Mouse (Mus musculus) brain, adult 2 months (tissue): ENCODE results near the gene Top2a.
"Not testable (repeated sequence)": the region's sequence is repeated elsewhere in the genome, so short reads cannot be mapped to it uniquely, and the experiment has no call there.

ENCODE experiments used
- DNase-seq: peaks from one replicate; pipeline ENCODE4 v3.0.0; 2011; ENCODE audit warnings: low read depth, low spot score

Gene Top2a

GRCm38 (mm10) chr11:99041051-99041729 lies 17.2 kb upstream of the Top2a start, which contains the start of gene Igfbp4:
Igfbp4 (plus strand) TSS chr11:99041244.
- peak; percentile 42 for DNase-seq

- DNase-seq: peak; percentile 62
Observed at GRCm38 (mm10) chr11:99040346-99040974, 16.5 kb upstream of the Top2a start.

GRCm38 (mm10) chr11:99039782-99040181 lies 15.8 kb upstream of the Top2a start:
- peak; percentile 87 for DNase-seq

- no peak for DNase-seq
Observed at GRCm38 (mm10) chr11:99036254-99036653, 12.3 kb upstream of the Top2a start.

- peak; percentile 20 for DNase-seq
Observed at GRCm38 (mm10) chr11:99035350-99035749, 11.4 kb upstream of the Top2a start.

GRCm38 (mm10) chr11:99026899-99027440 lies 3.0 kb upstream of the Top2a start:
- no peak for DNase-seq

- no peak for DNase-seq
Observed at GRCm38 (mm10) chr11:99025878-99026277, 1.9 kb upstream of the Top2a start.

- DNase-seq: no peak
Observed at GRCm38 (mm10) chr11:99024468-99025134, 612 bp upstream of the Top2a start.

GRCm38 (mm10) chr11:99023094-99023493 lies 895 bp downstream of the Top2a start:
- no peak for DNase-seq

- no peak for DNase-seq
Observed at GRCm38 (mm10) chr11:99022384-99022933, 1.5 kb downstream of the Top2a start.

GRCm38 (mm10) chr11:99019844-99020243 lies 4.1 kb downstream of the Top2a start:
- DNase-seq: no peak

- no peak for DNase-seq
Observed at GRCm38 (mm10) chr11:99013856-99014255, 10.1 kb downstream of the Top2a start.

- DNase-seq: no peak
Observed at GRCm38 (mm10) chr11:99010706-99011105, 13.3 kb downstream of the Top2a start.

- DNase-seq: no peak
Observed at GRCm38 (mm10) chr11:99010124-99010523, 13.9 kb downstream of the Top2a start.

- no peak for DNase-seq
Observed at GRCm38 (mm10) chr11:99006788-99007187, 17.2 kb downstream of the Top2a start.

GRCm38 (mm10) chr11:98999243-98999642 lies 24.7 kb downstream of the Top2a start:
- DNase-seq: no peak

GRCm38 (mm10) chr11:98998776-98999175 lies 25.2 kb downstream of the Top2a start:
- DNase-seq: no peak

- no peak for DNase-seq
Observed at GRCm38 (mm10) chr11:98997659-98998058, 26.3 kb downstream of the Top2a start.

- no peak for DNase-seq
Observed at GRCm38 (mm10) chr11:98995987-98996386, 28.0 kb downstream of the Top2a start.

GRCm38 (mm10) chr11:98990866-98991265 lies 33.1 kb downstream of the Top2a start:
- no peak for DNase-seq

- DNase-seq: not testable (repeated sequence)
Observed at GRCm38 (mm10) chr11:98988260-98988659, 35.7 kb downstream of the Top2a start.

GRCm38 (mm10) chr11:98985542-98985941 lies 38.4 kb downstream of the Top2a start:
- no peak for DNase-seq
